Mouse (Mus musculus): ENCODE measurements around the gene Sult2a4.
"Not testable (repeated sequence)": the region's sequence is repeated elsewhere in the genome, so short reads cannot be mapped to it uniquely, and the experiment has no call there.

DNA sequence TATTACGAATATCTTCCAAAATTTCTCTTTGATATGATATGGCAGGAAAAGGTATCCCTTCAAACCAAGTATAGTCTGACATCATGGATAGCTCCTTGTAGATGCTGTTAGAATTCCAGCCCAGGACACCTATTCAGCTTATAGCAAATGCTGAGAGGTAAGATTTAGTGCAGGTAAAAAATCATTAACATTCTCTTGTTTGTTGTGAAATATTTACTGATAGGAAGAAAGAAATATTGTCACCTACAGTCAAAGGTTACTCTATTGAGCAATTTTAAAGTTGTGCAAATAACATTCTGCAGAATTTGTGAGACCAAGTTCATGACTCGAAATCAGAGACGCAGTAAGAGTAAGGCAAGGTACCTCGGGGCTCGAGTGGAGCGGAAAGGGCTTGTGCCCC is at the start of gene Sult2a4:
- TF ChIP-seq CTCF, EP300 (IDR thresholded peaks at IDR 0.05; ENCODE audit: low read depth): not testable (repeated sequence)
